Mouse (Mus musculus) embryonic facial prominence, embryonic 10.5 days (tissue): ENCODE data around the gene Cdca3. TPM values are rescaled to one million over a fixed set of nuclear protein-coding genes. Genes with fewer than 3 reads are reported as not detected.

Source experiments
- DNase-seq: peaks from one replicate; pipeline ENCODE4 v3.0.0-alpha.2; 2017; ENCODE audit warnings: low spot score
- H3K27ac ChIP-seq: fragments of 300-500 bp; sonication (generic); replicated peaks from 2 replicates; pipeline ENCODE4 v1.5.1; 2016; ENCODE audit warnings: mild to moderate bottlenecking
- H3K27me3 ChIP-seq: fragments of 300-500 bp; sonication (generic); replicated peaks from 2 replicates; pipeline ENCODE4 v1.6.1; 2016; ENCODE audit warnings: low read depth, mild to moderate bottlenecking; ENCODE audit not compliant: poor library complexity, severe bottlenecking
- H3K36me3 ChIP-seq: fragments of 300-500 bp; sonication (generic); replicated peaks from 2 replicates; pipeline ENCODE4 v1.6.1; 2016; ENCODE audit warnings: mild to moderate bottlenecking, moderate library complexity
- H3K4me1 ChIP-seq: fragments of 300-500 bp; sonication (generic); 2 replicates; pipeline ENCODE4 v1.6.1; 2016
- H3K4me3 ChIP-seq: fragments of 300-500 bp; sonication (generic); 2 replicates; pipeline ENCODE4 v1.5.1; 2016; ENCODE audit warnings: mild to moderate bottlenecking, moderate library complexity
- H3K9me3 ChIP-seq: fragments of 300-500 bp; sonication (generic); 2 replicates; pipeline ENCODE4 v1.6.1; 2016; ENCODE audit warnings: mild to moderate bottlenecking
- WGBS: fragments of 180-500 bp; shearing (Covaris S2); methylation state at CpG from one replicate; pipeline ENCODE4 v1.1.7; 2016; 5-methylcytosine and 5-hydroxymethylcytosine counted together
- polyA plus RNA-seq: library from polyadenylated mRNA; unstranded; fragments of >200 nt; fragmentation: Nextera tagmentation; extraction: Ambion mirVana; gene quantifications from 2 replicates; pipeline ENCODE4 v1.2.1, GENCODE M21; 2016

Cdca3 gene
- polyA plus RNA-seq, 1 experiment from 2014 or later = 225 TPM

DNA sequence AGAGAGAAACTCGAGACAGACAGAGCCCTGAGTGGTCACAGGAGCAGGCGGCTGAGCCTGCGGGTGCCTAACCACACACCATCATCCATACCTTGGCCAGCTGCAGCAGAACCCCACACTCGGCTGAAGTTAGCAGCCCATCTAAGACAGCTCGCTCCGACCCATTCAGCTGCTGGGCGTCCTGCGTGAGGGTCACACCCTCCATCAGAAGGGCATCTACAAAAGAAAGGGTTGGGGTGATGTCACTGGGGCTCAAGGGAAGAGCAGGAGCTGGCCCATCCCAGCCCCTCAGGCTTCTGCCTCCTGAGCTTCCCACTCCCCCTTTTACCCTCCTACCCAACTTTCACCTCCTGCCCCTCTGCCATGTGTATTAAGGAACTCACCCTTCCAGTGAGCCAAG, 21.2 kb downstream of the Cdca3 start:
- no peaks in the 10 kb centered on the region for H3K27me3 ChIP-seq
- H3K36me3 ChIP-seq = peaks cover 53% of the 10 kb centered on the region
- DNase-seq = no peak
- H3K27ac ChIP-seq = no peak overlapping the region
- no peak overlapping the region for H3K4me3 ChIP-seq
- peaks cover 15% of the 10 kb centered on the region for H3K4me1 ChIP-seq
- WGBS = 60% methylated on average over 8 of the region's 8 CpGs
- H3K9me3 ChIP-seq = no peaks in the 10 kb centered on the region

DNA sequence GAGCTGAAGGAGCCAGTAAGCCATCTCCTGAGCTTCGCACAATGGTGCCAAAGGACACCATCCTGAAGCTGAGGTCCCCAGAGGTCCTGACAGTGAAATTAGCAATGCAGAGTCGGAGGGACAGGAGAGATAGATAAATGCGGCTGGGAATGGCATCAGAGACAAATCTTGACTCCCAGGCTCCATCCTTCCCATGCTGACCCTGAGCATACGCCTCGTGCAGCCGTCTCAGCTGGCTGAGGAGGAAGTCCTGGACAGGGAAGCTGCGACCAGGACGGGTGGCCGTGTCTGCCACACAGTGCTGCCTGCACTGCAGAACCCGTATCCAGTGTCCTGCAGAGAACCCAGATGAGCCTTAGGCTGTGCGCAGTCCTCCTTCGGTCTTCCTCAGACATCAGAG, 25.3 kb downstream of the Cdca3 start:
- Histone ChIP-seq H3K36me3 (peaks cover 37% of the 10 kb centered on the region), H3K9me3 (no peaks in the 10 kb centered on the region), H3K27me3 (peaks cover 19% of the 10 kb centered on the region), H3K4me3 (no peak overlapping the region; the same call in 1 of the 2 replicates), H3K27ac (no peak overlapping the region), H3K4me1 (peaks cover 47% of the 10 kb centered on the region)
- 73% methylated on average over 12 of the region's 12 CpGs for WGBS
- no peak for DNase-seq

DNA sequence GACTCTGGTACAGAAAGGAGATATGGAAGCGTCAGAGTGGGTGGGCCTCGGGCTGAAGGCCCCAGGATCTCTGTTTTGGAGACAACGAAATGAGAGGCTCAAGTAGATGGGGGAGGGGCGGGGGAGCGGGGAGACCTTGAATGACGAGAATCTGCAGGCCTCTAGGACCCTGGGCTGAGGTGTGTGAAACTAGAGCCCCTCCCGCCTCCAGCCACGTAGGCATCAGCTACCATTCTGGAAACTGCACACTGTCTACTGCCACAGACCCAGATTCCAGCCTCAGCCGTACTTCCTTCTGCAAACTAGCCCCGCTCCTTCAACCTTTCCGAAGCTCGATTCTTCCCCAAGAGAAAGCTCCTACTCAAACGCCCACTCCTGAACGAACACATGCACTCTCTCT, 27.0 kb downstream of the Cdca3 start:
- DNase-seq = peak; percentile 86
- peak overlapping the region; percentile 93 for H3K4me3 ChIP-seq
- peaks cover 26% of the 10 kb centered on the region for H3K36me3 ChIP-seq
- WGBS = 4% methylated on average over 14 of the region's 14 CpGs
- H3K4me1 ChIP-seq = peaks cover 63% of the 10 kb centered on the region
- H3K9me3 ChIP-seq = no peaks in the 10 kb centered on the region
- H3K27ac ChIP-seq = peak overlapping the region; percentile 98
- peaks cover 35% of the 10 kb centered on the region for H3K27me3 ChIP-seq

DNA sequence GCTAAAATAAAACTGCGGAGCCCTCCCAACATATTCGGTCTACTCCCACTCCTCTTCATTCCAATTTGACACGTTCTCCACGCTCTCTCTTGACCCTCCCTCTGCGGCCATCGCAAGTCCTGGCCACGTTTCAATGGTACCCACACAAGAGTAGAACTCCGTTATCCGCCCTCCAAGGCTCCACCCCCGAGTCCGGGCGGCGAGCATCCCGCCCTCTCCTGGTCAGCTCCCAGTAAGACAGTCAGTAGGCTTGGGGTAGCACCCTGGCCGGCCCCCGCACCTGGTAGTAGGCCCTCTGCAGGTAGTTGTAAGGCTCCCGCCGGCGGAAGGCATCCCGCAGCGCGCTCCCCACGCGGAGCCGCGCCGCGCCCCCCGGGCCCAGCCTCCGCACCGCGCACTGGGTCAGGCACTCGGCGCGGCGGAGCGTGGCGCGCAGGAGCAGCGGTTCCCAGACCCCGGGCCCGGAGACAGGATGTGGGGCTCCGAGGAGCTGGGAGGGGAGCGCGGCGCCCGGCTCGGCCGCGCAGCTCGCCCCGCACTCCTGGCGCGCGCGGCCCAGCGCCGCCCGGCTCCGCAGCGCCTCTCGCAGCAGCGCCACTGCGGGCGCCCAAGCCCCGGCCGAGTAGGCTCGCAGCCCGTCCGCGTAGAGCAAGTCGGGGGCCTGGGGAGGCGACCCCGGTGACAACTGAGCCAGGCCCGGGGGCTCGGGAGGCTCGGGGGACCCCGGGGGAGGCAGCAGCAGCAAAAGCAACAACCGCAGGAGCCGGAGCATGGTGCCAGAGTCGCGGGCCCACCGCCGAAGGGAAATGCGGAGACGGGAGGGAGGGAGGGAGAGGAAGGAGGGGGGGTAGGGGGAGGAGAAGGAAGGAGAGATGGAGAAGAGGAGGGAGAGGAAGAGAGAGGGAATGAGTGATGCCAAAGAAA, 27.8 kb downstream of the Cdca3 start, which contains the start of gene P3h3:
Gene P3h3, minus strand, starts transcription at position 837 of the 924 bp plus-strand sequence.
- peak; percentile 94 for DNase-seq
- H3K27me3 ChIP-seq = peaks cover 43% of the 10 kb centered on the region
- peak within 1 kb of the TSS; percentile 93 for H3K4me3 ChIP-seq
- peak within 1 kb of the TSS; percentile 98 for H3K27ac ChIP-seq
- peaks cover 68% of the 10 kb centered on the region for H3K4me1 ChIP-seq
- H3K36me3 ChIP-seq = peaks cover 26% of the 10 kb centered on the region
- under 1% methylated on average over 86 of the region's 86 CpGs for WGBS
- no peaks in the 10 kb centered on the region for H3K9me3 ChIP-seq

GRCm38 (mm10) chr6:124857840-124858530, 28.6 kb downstream of the Cdca3 start:
- no peaks in the 10 kb centered on the region for H3K9me3 ChIP-seq
- peak overlapping the region; percentile 98 for H3K27ac ChIP-seq
- peaks cover 51% of the 10 kb centered on the region for H3K27me3 ChIP-seq
- peaks cover 21% of the 10 kb centered on the region for H3K36me3 ChIP-seq
- 24% methylated on average over 26 of the region's 26 CpGs for WGBS
- peaks cover 76% of the 10 kb centered on the region for H3K4me1 ChIP-seq
- no peak for DNase-seq
- peak overlapping the region; percentile 93 for H3K4me3 ChIP-seq

DNA sequence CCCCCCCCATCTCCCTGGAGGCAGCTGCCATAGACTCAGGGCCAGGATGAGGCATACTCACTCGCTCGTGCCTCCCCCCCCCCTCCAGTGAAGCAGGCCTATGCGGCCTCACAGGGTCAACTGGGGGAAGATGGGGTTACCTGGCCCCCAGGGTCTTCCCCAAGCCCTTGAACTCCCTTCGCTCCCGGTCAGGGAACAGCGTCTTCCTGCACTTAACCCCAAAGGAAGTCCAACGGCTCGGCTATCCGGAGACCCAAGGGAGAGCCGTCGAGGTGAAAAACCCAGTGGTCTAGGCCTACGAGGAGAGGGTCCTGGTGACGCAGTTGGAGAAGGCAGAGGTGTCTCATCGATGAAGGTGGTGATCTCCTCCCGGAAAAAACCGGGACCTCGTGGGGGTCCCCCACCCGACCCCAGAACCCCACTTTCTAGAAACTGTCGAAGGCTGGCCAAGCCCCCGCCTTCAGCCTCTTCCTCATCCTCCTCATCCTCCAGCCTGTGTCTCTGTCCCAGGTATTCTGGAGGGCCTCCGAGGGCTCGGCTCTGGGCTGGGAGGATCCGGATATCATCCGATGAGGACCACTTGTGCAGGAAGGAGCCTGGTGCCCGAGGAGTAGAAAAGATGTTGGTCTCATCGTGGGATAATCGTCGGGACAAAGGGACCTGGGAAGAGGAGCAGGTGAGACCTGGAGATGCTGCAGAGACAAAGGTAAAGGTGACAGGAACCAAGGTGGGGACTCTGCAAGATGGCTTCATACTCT, 29.4 kb downstream of the Cdca3 start:
- Histone ChIP-seq H3K9me3 (no peaks in the 10 kb centered on the region), H3K27me3 (peaks cover 59% of the 10 kb centered on the region), H3K4me3 (peak overlapping the region; percentile 93), H3K27ac (peak overlapping the region; percentile 40), H3K4me1 (peaks cover 83% of the 10 kb centered on the region), H3K36me3 (peaks cover 14% of the 10 kb centered on the region)
- DNase-seq = no peak
- 73% methylated on average over 28 of the region's 28 CpGs for WGBS

- H3K9me3 ChIP-seq = no peaks in the 10 kb centered on the region
- H3K36me3 ChIP-seq = 0 out of 2 replicates have a peak, but pooled peaks cover 4% of the 10 kb centered on the region
- H3K27ac ChIP-seq = 0 out of 2 replicates have a peak overlapping the region, but pooled peaks have one; percentile 7
- H3K27me3 ChIP-seq = peaks cover 69% of the 10 kb centered on the region
- 12% methylated on average over 12 of the region's 12 CpGs for WGBS
- peaks cover 93% of the 10 kb centered on the region for H3K4me1 ChIP-seq
- peak overlapping the region; percentile 21; the same call in 1 of the 2 replicates for H3K4me3 ChIP-seq
- peak; percentile 89 for DNase-seq
These were observed 30.4 kb downstream of the Cdca3 start for GRCm38 (mm10) chr6:124859725-124860124.

DNA sequence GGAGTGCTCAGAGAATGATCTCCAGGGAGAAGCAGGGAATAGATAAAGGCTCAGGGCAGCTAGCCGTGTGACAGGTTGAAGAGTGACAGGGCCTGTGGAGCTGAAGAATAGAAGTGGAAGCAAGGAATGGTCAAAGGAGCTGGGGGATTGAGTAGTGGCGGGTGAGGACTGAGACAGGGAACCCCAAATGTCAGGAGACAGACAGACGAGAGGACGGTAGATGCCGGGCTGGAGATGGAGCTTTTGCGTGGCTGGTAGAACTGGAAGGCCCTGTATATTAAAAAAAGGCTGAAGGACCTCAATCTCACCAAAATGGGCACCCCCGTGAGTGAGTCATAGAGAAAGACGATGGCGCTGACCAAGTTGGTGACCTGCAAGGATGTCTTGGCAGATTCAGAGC, 31.2 kb downstream of the Cdca3 start:
- 0 out of 2 replicates have a peak overlapping the region, but pooled peaks have one; percentile 7 for H3K27ac ChIP-seq
- H3K9me3 ChIP-seq = no peaks in the 10 kb centered on the region
- no peak for DNase-seq
- H3K27me3 ChIP-seq = peaks cover 77% of the 10 kb centered on the region
- peaks cover 92% of the 10 kb centered on the region for H3K4me1 ChIP-seq
- WGBS = 83% methylated on average over 9 of the region's 9 CpGs
- H3K4me3 ChIP-seq = 0 out of 2 replicates have a peak overlapping the region, but pooled peaks have one; percentile 17
- H3K36me3 ChIP-seq = no peaks in the 10 kb centered on the region

- WGBS = 81% methylated on average over 19 of the region's 19 CpGs
- no peak for DNase-seq
- H3K27me3 ChIP-seq = peaks cover 84% of the 10 kb centered on the region
- H3K4me1 ChIP-seq = peaks cover 91% of the 10 kb centered on the region
- H3K27ac ChIP-seq = peak overlapping the region; percentile 26; the same call in 1 of the 2 replicates
- H3K36me3 ChIP-seq = no peaks in the 10 kb centered on the region
- H3K9me3 ChIP-seq = no peaks in the 10 kb centered on the region
- 0 out of 2 replicates have a peak overlapping the region, but pooled peaks have one; percentile 17 for H3K4me3 ChIP-seq
These were observed 31.9 kb downstream of the Cdca3 start for GRCm38 (mm10) chr6:124861266-124861665.

DNA sequence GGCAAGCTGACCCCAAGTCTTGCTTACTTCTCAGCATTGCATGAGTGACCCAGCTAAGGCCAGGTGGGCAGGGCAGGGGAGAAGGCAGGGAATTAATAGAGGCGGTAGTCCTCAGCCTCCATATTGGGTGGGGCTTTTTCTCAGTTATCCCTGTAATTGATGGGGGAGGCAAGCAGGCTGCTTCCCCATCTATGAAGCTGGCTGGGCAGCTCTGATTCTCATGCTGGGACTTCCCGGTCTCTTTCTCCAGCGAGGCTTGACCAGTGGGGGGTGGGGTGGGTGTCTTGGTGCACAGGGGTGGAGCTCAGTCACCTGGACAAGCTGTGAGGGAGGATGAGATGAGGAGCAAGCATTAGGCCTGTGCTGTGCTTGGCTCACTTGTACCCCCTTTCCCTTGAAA, 32.5 kb downstream of the Cdca3 start:
- DNase-seq = no peak
- Histone ChIP-seq H3K27me3 (peaks cover 90% of the 10 kb centered on the region), H3K27ac (peak overlapping the region; percentile 26; the same call in 1 of the 2 replicates), H3K36me3 (no peaks in the 10 kb centered on the region), H3K4me3 (no peak overlapping the region; the same call in 1 of the 2 replicates), H3K9me3 (no peaks in the 10 kb centered on the region), H3K4me1 (peaks cover 91% of the 10 kb centered on the region)
- 36% methylated on average over 3 of the region's 3 CpGs for WGBS

DNA sequence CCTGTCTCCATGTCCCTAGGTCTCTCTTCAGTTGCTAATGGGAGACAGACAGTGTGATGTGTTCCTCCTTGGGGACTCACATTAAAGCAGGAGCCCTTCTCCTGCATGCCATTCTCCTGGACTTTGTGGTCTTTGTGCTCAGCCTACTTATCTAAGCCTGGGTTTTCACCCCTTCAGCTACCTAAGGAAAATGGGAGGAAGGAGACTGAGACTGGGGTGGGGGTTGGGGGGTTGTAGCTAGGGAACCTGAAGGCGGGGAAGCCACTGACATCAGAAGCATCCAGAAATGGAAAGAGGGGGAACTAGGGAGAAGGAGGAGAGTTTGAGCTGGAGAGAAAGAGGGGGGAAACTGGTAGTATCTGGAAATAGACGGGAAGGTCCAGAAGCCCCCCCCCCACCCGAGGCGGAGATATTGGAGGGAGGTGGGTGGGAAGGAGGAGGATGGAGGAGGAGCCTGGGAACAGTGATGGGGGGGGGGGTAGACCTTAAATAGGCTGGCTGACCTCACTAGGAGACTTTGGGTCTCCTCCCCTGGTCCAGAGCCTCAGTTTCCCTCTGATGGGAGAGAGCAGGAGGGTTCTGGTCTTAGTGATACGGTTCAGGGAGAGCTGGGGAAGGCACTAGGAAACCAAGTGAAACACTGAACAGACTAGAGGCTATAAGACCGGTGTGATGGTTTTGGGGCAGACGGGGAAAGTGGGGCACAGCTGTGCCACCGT, 33.2 kb downstream of the Cdca3 start:
- Histone ChIP-seq H3K36me3 (no peaks in the 10 kb centered on the region), H3K27ac (peak overlapping the region; percentile 88; the same call in 1 of the 2 replicates), H3K4me3 (peak overlapping the region; percentile 73), H3K9me3 (no peaks in the 10 kb centered on the region), H3K4me1 (peaks cover 85% of the 10 kb centered on the region), H3K27me3 (peaks cover 97% of the 10 kb centered on the region)
- WGBS = 13% methylated on average over 8 of the region's 8 CpGs
- DNase-seq = no peak
